Mouse (Mus musculus) neural tube, embryonic 14.5 days (tissue): ENCODE measurements at regions not wholly inside any gene's neighbourhood (a gene's known extent, or its start where the extent isn't known, plus 50 kb on each side); places are given as distances from the start of the nearest gene placed in this dataset.
A peak's percentile ranks its signal among the peaks of the same experiment; 100 is the strongest.

Source experiments
- ATAC-seq: fragments of 200-750 bp; cut with Nextera tagmentation; 2 replicates; pipeline ENCODE4 v1.8.0; 2017; ENCODE audit warnings: low read depth, mild to moderate bottlenecking, moderate TSS enrichment, moderate library complexity
- H3K27ac ChIP-seq: fragments of 300-500 bp; sonication (generic); 2 replicates; pipeline ENCODE4 v1.5.1; 2014; ENCODE audit warnings: low read depth, mild to moderate bottlenecking, control low read depth, low read length, moderate library complexity, mixed read lengths
- H3K27me3 ChIP-seq: fragments of 300-500 bp; sonication (generic); 2 replicates; pipeline ENCODE4 v1.6.1; 2014; ENCODE audit warnings: low read length; ENCODE audit not compliant: control insufficient read depth, insufficient read depth
- H3K36me3 ChIP-seq: fragments of 300-500 bp; sonication (generic); 2 replicates; pipeline ENCODE4 v1.6.1; 2014; ENCODE audit warnings: low read length, mixed read lengths; ENCODE audit not compliant: control insufficient read depth, insufficient read depth
- H3K4me1 ChIP-seq: fragments of 300-500 bp; sonication (generic); 2 replicates; pipeline ENCODE4 v1.6.1; 2014; ENCODE audit warnings: low read length; ENCODE audit not compliant: control insufficient read depth, insufficient read depth
- H3K4me2 ChIP-seq: fragments of 300-500 bp; sonication (generic); 2 replicates; pipeline ENCODE4 v1.6.1; 2014; ENCODE audit warnings: mild to moderate bottlenecking, low read depth, low read length, control low read depth
- H3K4me3 ChIP-seq: fragments of 300-500 bp; sonication (generic); 2 replicates; pipeline ENCODE4 v1.5.1; 2014; ENCODE audit warnings: low read depth, low read length, control low read depth, mixed read lengths
- H3K9ac ChIP-seq: fragments of 300-500 bp; sonication (generic); replicated peaks from 2 replicates; pipeline ENCODE4 v1.6.1; 2014; ENCODE audit warnings: low read depth, mild to moderate bottlenecking, control low read depth, low read length, mixed read lengths
- H3K9me3 ChIP-seq: fragments of 300-500 bp; sonication (generic); 2 replicates; pipeline ENCODE4 v1.6.1; 2016; ENCODE audit warnings: low read length; ENCODE audit not compliant: control insufficient read depth
- WGBS: fragments of 180-500 bp; shearing (Covaris S2); extraction: QIAGEN DNeasy Blood & Tissue Kit; methylation state at CpG from one replicate; pipeline ENCODE4 v1.1.7; 2014; 5-methylcytosine and 5-hydroxymethylcytosine counted together

GRCm38 (mm10) chr16:93096175-93096574 is 270.2 kb upstream of the Runx1 start:
- Histone ChIP-seq H3K27me3 (no peaks in the 10 kb centered on the region), H3K27ac (no peak overlapping the region), H3K4me3 (no peak overlapping the region), H3K4me1 (no peaks in the 10 kb centered on the region), H3K36me3 (no peaks in the 10 kb centered on the region), H3K9ac (no peak overlapping the region), H3K9me3 (no peaks in the 10 kb centered on the region), H3K4me2 (no peak overlapping the region)
- ATAC-seq, result no peak
- WGBS, result 87% methylated on average over 5 of the region's 5 CpGs

- no peak for ATAC-seq
- 63% methylated on average over 7 of the region's 7 CpGs for WGBS
- Histone ChIP-seq H3K4me1 (no peaks in the 10 kb centered on the region), H3K27ac (no peak overlapping the region), H3K4me3 (no peak overlapping the region), H3K9ac (no peak overlapping the region), H3K27me3 (no peaks in the 10 kb centered on the region), H3K36me3 (no peaks in the 10 kb centered on the region), H3K4me2 (no peak overlapping the region), H3K9me3 (no peaks in the 10 kb centered on the region)
These were observed 266.8 kb upstream of the Runx1 start for GRCm38 (mm10) chr16:93092796-93093195.

- Histone ChIP-seq H3K9ac (no peak overlapping the region), H3K27me3 (no peaks in the 10 kb centered on the region), H3K36me3 (no peaks in the 10 kb centered on the region), H3K4me2 (no peak overlapping the region), H3K4me3 (no peak overlapping the region), H3K27ac (no peak overlapping the region), H3K4me1 (no peaks in the 10 kb centered on the region), H3K9me3 (no peaks in the 10 kb centered on the region)
- WGBS, result 91% methylated on average over 10 of the region's 10 CpGs
- no peak for ATAC-seq
These were observed 259.4 kb upstream of the Runx1 start for GRCm38 (mm10) chr16:93085227-93085883.

- 80% methylated on average over 2 of the region's 2 CpGs for WGBS
- Histone ChIP-seq H3K27ac (no peak overlapping the region), H3K4me3 (no peak overlapping the region), H3K36me3 (no peaks in the 10 kb centered on the region), H3K27me3 (no peaks in the 10 kb centered on the region), H3K9me3 (no peaks in the 10 kb centered on the region), H3K4me2 (no peak overlapping the region), H3K9ac (no peak overlapping the region), H3K4me1 (peaks cover 7% of the 10 kb centered on the region; the same call in 1 of the 2 replicates)
- no peak for ATAC-seq
These were observed 257.8 kb upstream of the Runx1 start for GRCm38 (mm10) chr16:93083756-93084155.

- H3K27me3 ChIP-seq, result no peaks in the 10 kb centered on the region
- H3K4me3 ChIP-seq, result no peak overlapping the region
- H3K4me2 ChIP-seq, result no peak overlapping the region
- ATAC-seq, result no peak
- H3K36me3 ChIP-seq, result no peaks in the 10 kb centered on the region
- peaks cover 7% of the 10 kb centered on the region; the same call in 1 of the 2 replicates for H3K4me1 ChIP-seq
- no peaks in the 10 kb centered on the region for H3K9me3 ChIP-seq
- no peak overlapping the region for H3K9ac ChIP-seq
- WGBS, result 88% methylated on average over 1 of the region's 1 CpGs
- no peak overlapping the region for H3K27ac ChIP-seq
These were observed 257.2 kb upstream of the Runx1 start for GRCm38 (mm10) chr16:93083142-93083541.

- H3K9ac ChIP-seq, result no peak overlapping the region
- WGBS, result 88% methylated on average over 2 of the region's 2 CpGs
These were observed 255.6 kb upstream of the Runx1 start for GRCm38 (mm10) chr16:93081533-93081932.

GRCm38 (mm10) chr16:93079660-93080390 is 253.9 kb upstream of the Runx1 start:
- peak overlapping the region; percentile 36 for H3K4me2 ChIP-seq
- H3K27ac ChIP-seq, result no peak overlapping the region
- peak overlapping the region; percentile 13; the same call in 1 of the 2 replicates for H3K4me3 ChIP-seq
- 0 out of 2 replicates have a peak overlapping the region, but pooled peaks have one; percentile 8 for H3K9ac ChIP-seq
- H3K27me3 ChIP-seq, result no peaks in the 10 kb centered on the region
- no peak; the same call in 1 of the 2 replicates for ATAC-seq
- WGBS, result 29% methylated on average over 17 of the region's 17 CpGs
- H3K36me3 ChIP-seq, result no peaks in the 10 kb centered on the region
- no peaks in the 10 kb centered on the region for H3K9me3 ChIP-seq
- H3K4me1 ChIP-seq, result peaks cover 7% of the 10 kb centered on the region; the same call in 1 of the 2 replicates

More at GRCm38 (mm10) chr16:93081533-93081932, 255.6 kb upstream of the Runx1 start:
- Histone ChIP-seq H3K27ac (no peak overlapping the region), H3K4me1 (peaks cover 7% of the 10 kb centered on the region; the same call in 1 of the 2 replicates), H3K4me3 (no peak overlapping the region), H3K27me3 (no peaks in the 10 kb centered on the region), H3K9me3 (no peaks in the 10 kb centered on the region), H3K36me3 (no peaks in the 10 kb centered on the region), H3K4me2 (no peak overlapping the region)
- no peak for ATAC-seq

GRCm38 (mm10) chr16:93078909-93079308 is 253.0 kb upstream of the Runx1 start:
- Histone ChIP-seq H3K4me3 (no peak overlapping the region), H3K27ac (no peak overlapping the region)

GRCm38 (mm10) chr16:93075488-93075887 is 249.5 kb upstream of the Runx1 start:
- Histone ChIP-seq H3K4me3 (no peak overlapping the region), H3K9me3 (no peaks in the 10 kb centered on the region), H3K9ac (no peak overlapping the region), H3K27ac (no peak overlapping the region), H3K27me3 (no peaks in the 10 kb centered on the region), H3K4me2 (no peak overlapping the region), H3K36me3 (no peaks in the 10 kb centered on the region), H3K4me1 (peaks cover 7% of the 10 kb centered on the region; the same call in 1 of the 2 replicates)
- peak; percentile 44; the same call in 1 of the 2 replicates for ATAC-seq
- WGBS, result 77% methylated on average over 11 of the region's 11 CpGs

More at GRCm38 (mm10) chr16:93078909-93079308, 253.0 kb upstream of the Runx1 start:
- Histone ChIP-seq H3K9ac (no peak overlapping the region), H3K36me3 (no peaks in the 10 kb centered on the region), H3K27me3 (no peaks in the 10 kb centered on the region), H3K9me3 (no peaks in the 10 kb centered on the region), H3K4me1 (peaks cover 7% of the 10 kb centered on the region; the same call in 1 of the 2 replicates), H3K4me2 (no peak overlapping the region)
- no peak for ATAC-seq
- 75% methylated on average over 3 of the region's 3 CpGs for WGBS
